Mouse (Mus musculus): ENCODE measurements around the gene Golga5.

Gene Golga5
- long read RNA-seq, experiment 1, transcript Golga5-202 (13 exons, 2,827 nt), result major isoform, 16 of 26 reads
- long read RNA-seq, experiment 1, partial matches to known transcripts, result 9 of 26 reads
- long read RNA-seq, experiment 1, other reads (novel, unspliced or antisense), result 1 of 26 reads
- long read RNA-seq, experiment 2, transcript Golga5-202 (13 exons, 2,827 nt), result major isoform, 9 of 33 reads
- long read RNA-seq, experiment 2, partial matches to known transcripts, result 22 of 33 reads
- long read RNA-seq, experiment 2, other reads (novel, unspliced or antisense), result 0 of 33 reads

- intact Hi-C loops (cut with DNase I), result loop anchor here (10.0 kb wide), 1 partner anchor 484 kb away; no protein-coding TSS in a partner anchor
Measured at GRCm38 (mm10) chr12:102468894-102469764, at the start of gene Golga5. Golga5 (plus strand) TSS chr12:102469135.

DNA sequence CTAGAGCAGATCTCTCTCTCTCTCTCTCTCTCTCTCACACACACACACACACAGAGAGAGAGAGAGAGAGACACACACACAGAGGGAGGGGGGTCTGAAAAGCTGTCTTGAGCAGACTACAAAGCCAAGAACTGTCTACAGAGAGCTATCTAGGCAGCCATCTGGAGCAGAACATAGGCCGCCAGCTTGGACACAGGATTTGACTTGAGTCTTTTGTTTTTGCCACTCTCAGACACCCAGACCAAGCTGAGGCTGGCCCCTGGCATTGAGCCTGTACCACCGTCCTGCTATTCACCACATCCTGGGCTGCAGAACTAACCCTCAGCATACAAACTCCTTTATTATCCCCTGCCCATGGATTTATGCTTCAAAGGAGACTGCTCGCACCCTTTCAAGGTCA is 49.4 kb upstream of the Golga5 start:
- intact Hi-C loops (cut with DNase I), result no loop called here

DNA sequence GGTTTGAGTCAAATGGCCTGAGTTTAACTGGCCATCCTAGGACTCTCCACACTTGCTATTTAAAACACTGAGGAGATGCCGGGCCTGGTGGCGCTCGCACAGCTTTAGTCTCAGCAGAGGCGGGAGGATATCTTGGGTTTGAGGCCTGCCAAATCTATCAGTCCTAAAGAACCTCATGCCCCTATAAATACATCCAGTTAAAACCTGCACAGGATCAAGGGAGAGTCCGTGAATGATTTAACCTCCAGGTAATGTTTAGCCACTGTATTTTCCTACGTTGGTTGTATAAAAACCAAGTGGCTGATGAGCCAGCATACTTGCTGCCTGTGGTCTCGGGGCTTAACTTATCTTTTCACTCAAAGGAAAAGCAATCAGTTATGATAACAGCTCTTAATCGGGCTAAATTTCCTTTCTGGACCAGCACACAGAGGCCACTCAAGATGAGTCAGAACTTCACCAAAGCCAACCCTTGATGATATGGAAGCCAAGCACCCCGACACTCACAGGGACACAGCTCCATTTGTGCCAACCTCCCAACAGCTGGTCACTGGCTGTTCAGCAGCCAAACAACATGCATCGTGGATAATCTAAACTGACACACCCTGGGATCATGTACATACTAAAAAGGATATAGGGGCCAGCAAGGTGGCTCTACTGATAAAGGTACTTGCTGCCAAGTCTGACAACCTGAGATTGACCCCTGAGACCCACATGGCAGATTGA is 48.6 kb upstream of the Golga5 start:
- intact Hi-C loops (cut with DNase I), result no loop called here

GRCm38 (mm10) chr12:102422065-102422464 is 46.9 kb upstream of the Golga5 start:
- intact Hi-C loops (cut with DNase I), result no loop called here

DNA sequence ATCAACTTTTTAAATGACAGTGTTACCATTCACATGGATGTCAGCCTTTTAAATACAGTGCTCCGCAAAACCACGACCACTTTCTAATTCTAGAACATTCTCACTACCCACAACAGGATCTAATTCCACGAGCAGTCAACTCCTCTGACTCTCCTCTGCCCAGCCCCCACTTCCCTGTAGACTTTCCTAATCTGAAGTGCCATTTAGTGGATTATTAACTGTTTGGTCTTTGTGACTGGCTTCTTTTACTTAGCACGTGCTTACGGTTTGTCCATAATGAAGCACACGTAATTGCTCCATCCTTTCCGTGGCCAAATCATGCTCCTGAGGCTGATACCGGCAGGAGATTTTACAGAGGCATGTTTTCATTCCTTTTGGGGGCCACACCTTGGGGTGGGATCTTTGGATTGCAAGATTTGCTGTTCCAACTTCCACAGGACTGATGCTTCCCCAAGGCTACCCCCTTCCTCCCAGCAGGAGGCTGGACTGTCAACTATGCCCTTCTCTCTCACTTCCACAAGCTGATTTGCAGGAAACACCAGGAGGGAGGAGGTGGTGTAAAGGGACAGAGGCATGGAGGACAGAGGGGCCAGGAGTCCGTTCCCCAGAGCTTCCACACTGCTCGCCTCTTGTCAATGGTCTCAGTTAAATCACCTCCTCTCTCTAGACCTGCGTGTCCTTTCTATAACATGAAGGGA is 46.2 kb upstream of the Golga5 start:
- intact Hi-C loops (cut with DNase I), result no loop called here

DNA sequence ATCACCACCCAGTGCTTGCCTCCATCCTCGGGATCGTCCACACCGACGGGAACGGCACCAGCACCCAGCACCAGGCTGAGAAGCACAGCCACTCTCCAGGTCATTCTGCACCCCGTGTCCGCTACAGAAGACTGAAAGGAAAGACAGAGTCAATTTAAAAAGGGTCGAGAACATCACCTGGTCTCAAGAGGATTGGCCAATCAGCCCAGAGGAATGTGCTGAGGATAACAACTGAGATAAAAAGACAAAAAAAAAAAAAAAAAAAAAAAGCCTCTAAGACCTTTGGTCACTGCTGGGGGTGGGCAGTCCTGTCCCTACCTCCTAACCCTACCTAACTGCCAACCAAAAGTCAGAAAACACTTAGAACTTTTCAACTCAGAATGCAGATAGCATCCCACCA is 45.3 kb upstream of the Golga5 start:
- intact Hi-C loops (cut with DNase I), result no loop called here

DNA sequence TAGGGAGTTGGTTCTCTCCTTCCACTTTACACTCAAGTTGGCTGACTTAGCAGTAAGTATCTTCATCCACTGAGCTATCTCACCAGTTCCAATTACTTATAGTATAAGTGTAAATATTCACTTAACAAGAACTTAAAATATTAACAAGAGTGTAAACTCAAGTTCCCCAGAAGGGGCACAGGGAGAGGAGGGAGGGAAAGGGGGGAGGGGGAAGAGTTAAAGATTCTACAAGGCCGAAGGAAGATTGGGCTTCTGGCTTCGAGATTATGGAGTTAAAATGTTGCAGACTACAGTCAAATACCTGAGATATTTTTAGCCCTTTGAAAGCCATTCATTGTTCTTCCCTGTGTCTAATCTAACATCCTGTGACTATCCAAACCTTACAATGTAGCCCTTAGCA is 44.5 kb upstream of the Golga5 start:
- intact Hi-C loops (cut with DNase I), result no loop called here

DNA sequence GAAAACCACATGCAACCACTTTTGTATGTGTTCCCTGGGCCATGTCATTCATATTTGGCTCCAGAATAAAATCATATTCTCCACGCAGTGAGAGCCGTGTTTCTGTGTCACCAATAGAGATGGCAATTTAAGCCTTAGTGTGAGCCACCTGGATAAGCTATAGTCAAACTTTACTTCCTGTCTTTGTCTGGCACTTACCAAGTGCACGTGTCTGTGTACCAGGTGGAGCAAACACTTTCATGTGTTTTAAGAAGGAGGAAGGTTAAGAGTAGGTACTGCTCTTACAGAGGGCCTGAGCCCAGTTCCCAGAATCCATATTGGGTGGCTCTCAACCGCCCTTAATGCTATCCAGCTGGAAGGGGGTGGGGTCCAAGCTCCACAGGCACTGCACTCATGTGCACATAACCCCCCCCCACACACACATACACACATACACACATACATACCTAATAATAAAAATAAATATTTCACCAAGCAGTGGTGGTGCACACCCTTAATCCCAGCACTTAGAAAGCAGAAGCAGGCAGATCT is 43.8 kb upstream of the Golga5 start:
- intact Hi-C loops (cut with DNase I), result no loop called here

DNA sequence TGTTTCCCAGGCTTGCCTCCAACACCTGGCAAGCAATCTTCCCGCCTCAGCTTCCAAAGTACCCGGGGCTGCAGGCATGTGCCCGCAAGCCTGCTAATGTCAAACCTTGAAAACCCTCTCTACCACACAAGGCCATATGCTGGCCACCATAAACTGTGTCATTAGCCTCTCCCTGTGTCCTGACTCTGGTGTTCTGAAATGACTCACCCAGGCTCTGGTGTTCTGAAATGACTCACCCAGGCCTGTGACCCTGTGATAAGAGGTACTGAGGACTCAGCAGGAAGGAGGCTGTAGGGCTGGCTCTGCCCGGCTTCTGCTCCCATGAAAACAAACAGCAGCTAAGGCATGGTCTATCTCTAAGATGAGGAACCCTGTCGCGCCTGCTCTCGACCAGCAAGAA is 42.6 kb upstream of the Golga5 start:
- intact Hi-C loops (cut with DNase I), result no loop called here

GRCm38 (mm10) chr12:102429656-102430055 is 39.3 kb upstream of the Golga5 start:
- intact Hi-C loops (cut with DNase I), result no loop called here

DNA sequence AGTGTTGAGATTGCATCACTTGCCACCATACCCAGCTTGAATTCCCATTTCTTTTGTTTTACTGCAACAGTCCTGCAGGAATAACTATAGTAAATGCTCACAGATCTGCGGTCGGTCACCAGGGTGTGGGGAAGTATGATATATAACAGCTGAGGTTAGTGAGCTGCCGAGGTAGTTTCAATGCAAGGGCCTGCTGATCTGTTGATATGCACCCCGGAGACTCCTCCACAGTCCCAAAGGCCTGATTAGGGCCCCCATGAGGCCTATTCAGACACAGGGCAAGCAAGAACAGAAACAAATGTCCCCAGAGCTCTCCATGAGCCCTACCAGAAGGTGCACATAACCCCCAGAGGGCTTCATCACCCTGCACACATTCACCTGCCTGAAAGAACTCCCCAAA is 38.7 kb upstream of the Golga5 start:
- intact Hi-C loops (cut with DNase I), result no loop called here

DNA sequence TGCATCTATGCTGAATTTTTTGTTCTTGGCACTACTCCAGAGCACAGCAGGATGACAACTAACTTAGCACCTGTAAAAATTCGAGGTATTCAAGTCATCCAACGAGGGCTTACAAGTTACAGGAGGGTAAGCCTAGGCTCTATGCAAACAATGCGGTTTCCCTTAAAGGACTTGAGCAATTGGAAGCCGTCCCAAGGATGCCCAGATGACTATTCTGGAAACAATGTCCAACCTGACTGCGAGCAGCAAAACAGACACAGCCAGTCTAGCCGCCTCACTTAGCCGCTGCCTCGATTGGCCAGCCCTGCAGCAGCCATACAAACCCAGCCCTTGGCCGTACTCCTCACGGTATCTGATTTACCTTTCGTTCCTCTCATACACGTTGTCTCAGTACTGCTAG is 36.7 kb upstream of the Golga5 start:
- intact Hi-C loops (cut with DNase I), result no loop called here

- intact Hi-C loops (cut with DNase I), result no loop called here
Measured at GRCm38 (mm10) chr12:102434107-102434506, 34.8 kb upstream of the Golga5 start.

GRCm38 (mm10) chr12:102436939-102437526 is 31.9 kb upstream of the Golga5 start:
- intact Hi-C loops (cut with DNase I), result no loop called here

DNA sequence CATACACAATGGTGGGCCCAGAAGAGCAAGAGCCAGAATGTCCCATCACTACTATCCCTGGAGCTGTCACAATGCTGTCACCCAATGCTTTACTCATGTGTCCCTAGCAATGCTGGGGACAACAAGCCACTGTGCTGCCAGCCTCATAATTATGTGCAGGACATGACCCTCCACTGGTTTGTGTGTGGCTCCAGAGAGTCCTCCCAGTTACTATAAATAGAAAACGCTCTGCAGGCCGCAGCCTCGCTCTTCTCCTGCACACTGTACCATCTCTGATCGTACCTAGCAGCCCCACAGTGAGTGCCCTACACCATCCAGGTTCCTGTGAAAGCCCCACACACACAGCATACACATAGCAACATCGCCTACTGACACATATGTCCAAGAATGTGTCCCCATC is 31.0 kb upstream of the Golga5 start:
- intact Hi-C loops (cut with DNase I), result no loop called here

- intact Hi-C loops (cut with DNase I), result no loop called here
Measured at GRCm38 (mm10) chr12:102438983-102439631, 29.8 kb upstream of the Golga5 start.

DNA sequence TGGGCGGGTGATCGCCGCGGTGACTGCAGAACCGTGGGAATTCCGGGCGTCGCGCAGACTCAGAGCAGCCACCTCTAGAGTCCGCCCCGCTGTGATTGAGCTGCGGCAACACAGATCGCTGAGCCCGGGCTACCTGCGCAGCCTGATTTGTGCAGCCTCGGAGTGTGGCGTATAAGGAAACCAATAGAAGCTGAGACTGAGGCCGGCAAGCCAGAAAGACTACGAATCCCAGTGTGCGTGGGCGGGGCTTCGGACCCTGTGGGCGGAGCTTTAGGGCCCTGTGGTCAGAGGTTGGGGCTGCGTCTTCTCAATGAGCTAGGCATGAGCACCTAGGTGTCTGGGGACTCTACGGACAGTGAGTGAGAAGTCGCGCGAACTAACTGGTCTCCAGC is 29.3 kb upstream of the Golga5 start, which contains the start of gene Lgmn:
Gene Lgmn (minus strand): TSS at position 182 of the 392 bp plus-strand sequence.
- intact Hi-C loops (cut with DNase I), result no loop called here

GRCm38 (mm10) chr12:102440551-102440950 is 28.4 kb upstream of the Golga5 start:
- intact Hi-C loops (cut with DNase I), result no loop called here

DNA sequence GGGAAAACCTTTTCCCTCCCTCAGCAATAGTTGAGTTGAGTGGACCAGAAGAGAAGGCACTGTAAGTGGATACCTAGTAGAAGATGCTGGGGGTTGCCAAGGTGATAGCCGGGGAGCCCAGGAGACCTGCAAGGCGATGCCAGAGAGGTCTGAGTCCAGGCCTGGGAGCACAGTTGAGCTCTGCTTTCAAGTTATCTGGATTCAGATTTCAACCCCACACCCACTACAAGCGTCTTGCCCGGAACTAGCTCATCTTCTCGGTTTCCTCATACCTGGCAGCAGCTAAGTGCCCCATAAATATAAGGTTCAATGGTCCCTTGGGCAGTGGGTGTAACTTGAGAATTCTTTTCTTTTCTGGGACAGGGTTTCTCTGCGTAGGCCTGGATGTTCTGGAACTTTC is 27.8 kb upstream of the Golga5 start:
- intact Hi-C loops (cut with DNase I), result no loop called here

DNA sequence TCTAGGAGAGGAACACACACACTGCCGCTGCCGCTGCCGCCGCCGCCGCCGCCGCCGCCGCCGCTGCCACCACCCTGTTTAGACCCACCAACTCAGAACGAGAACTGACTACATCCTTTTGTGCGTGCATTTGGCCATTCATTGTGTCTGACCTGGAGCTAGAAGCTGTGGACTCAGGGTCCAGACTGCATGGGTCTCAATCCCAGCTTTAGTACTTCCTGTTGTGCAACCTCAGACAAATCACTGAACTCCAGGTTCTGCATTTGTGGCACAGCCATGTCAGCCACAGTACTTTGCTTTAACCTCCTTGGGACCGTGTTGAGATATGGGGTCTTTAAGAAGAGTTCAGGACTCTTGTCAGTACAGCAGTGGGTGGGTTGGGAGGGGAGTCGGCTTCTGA is 26.3 kb upstream of the Golga5 start:
- intact Hi-C loops (cut with DNase I), result no loop called here

Measured in adrenal gland (tissue).